Mouse (Mus musculus) heart, embryonic 10.5 days (tissue): Measurements from ENCODE around the gene Slc25a41. TPM values are rescaled to one million over a fixed set of nuclear protein-coding genes. Genes with fewer than 3 reads are reported as not detected.

ENCODE experiments used
- DNase-seq: peaks from one replicate; pipeline ENCODE4 v3.0.0-alpha.2; 2017; ENCODE audit warnings: low spot score
- H3K27ac ChIP-seq: fragments of 300-500 bp; sonication (generic); 2 replicates; pipeline ENCODE4 v1.5.1; 2016; ENCODE audit warnings: mild to moderate bottlenecking
- H3K27me3 ChIP-seq: fragments of 300-500 bp; sonication (generic); 2 replicates; pipeline ENCODE4 v1.6.1; 2016; ENCODE audit warnings: mild to moderate bottlenecking; ENCODE audit not compliant: poor library complexity, insufficient read depth, severe bottlenecking
- H3K36me3 ChIP-seq: fragments of 300-500 bp; sonication (generic); 2 replicates; pipeline ENCODE4 v1.6.1; 2016; ENCODE audit warnings: mild to moderate bottlenecking, moderate library complexity
- H3K4me1 ChIP-seq: fragments of 300-500 bp; sonication (generic); 2 replicates; pipeline ENCODE4 v1.6.1; 2016; ENCODE audit warnings: mild to moderate bottlenecking
- H3K4me3 ChIP-seq: fragments of 300-500 bp; sonication (generic); 2 replicates; pipeline ENCODE4 v1.5.1; 2016; ENCODE audit warnings: mild to moderate bottlenecking, moderate library complexity
- H3K9me3 ChIP-seq: fragments of 300-500 bp; sonication (generic); 2 replicates; pipeline ENCODE4 v1.6.1; 2016; ENCODE audit warnings: mild to moderate bottlenecking, moderate library complexity
- WGBS: fragments of 180-500 bp; shearing (Covaris S2); methylation state at CpG from one replicate; pipeline ENCODE4 v1.1.7; 2016; 5-methylcytosine and 5-hydroxymethylcytosine counted together
- polyA plus RNA-seq: library from polyadenylated mRNA; unstranded; fragments of >200 nt; fragmentation: Nextera tagmentation; extraction: Ambion mirVana; gene quantifications from 2 replicates; pipeline ENCODE4 v1.2.1, GENCODE M21; 2016

Gene Slc25a41
- polyA plus RNA-seq, 1 experiment from 2014 or later, result not detected

DNA sequence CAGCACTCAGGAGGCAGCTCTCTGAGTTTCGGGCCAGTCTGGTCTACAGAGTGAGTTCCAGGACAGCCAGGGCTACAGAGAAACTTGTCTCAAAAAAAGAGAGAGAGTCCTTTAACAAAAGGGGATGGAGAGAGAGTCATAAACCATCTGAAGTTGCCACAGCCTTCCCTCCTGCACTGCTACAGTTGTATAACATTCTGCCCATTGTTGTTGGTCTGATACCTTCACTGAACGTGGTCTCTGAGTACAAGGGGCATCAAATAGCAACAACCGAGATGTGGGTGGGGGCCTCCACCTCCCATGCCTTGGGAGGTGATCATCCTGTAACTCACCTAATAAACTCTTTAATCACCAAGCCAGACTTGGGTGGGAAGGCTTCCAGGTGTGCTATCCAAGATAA lies 55.8 kb downstream of the Slc25a41 start:
- H3K4me3 ChIP-seq, result no peak overlapping the region
- 78% methylated on average over 3 of the region's 3 CpGs for WGBS

DNA sequence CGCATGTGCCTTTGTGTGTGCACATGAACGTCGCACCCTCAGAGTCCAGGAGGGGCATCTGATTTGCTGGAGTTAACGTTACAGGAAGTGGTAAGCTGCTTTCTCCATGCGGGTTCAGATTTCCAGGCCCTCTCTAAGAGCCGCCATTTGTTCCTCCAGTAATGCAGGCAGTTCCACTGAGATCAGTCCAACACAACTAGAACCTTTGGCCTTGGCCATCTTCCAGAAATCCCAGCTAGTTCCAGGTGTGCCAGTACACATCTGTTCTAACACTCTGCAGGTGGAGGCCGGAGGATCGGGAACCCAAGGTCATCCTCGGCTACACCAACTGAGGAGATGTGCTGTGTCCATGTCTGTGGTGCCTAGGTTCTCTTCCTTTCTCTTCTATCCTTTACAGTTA lies 56.6 kb downstream of the Slc25a41 start:
- Histone ChIP-seq H3K9me3 (no peaks in the 10 kb centered on the region), H3K4me1 (no peaks in the 10 kb centered on the region), H3K36me3 (no peaks in the 10 kb centered on the region), H3K27ac (no peak overlapping the region), H3K27me3 (no peaks in the 10 kb centered on the region), H3K4me3 (no peak overlapping the region)
- DNase-seq, result peak; percentile 60
- 78% methylated on average over 9 of the region's 9 CpGs for WGBS

More for the DNA sequence above, 55.8 kb downstream of the Slc25a41 start:
- no peaks in the 10 kb centered on the region for H3K4me1 ChIP-seq
- H3K36me3 ChIP-seq, result no peaks in the 10 kb centered on the region
- DNase-seq, result peak; percentile 53
- no peaks in the 10 kb centered on the region for H3K27me3 ChIP-seq
- H3K27ac ChIP-seq, result no peak overlapping the region
- H3K9me3 ChIP-seq, result no peaks in the 10 kb centered on the region

Other genes with a start within 250 kb of the Slc25a41 start
- gene Rfx2, start 210.6 kb downstream of the Slc25a41 start, polyA plus RNA-seq, result 4.0 and 4.8 TPM in 2 replicates
- gene Acsbg2, start 167.2 kb downstream of the Slc25a41 start, polyA plus RNA-seq, result not detected in 2 replicates
- 0.33 and 0.40 TPM in 2 replicates for gene 1700061G19Rik, start 166.2 kb downstream of the Slc25a41 start, polyA plus RNA-seq
- gene Mllt1, start 106.2 kb downstream of the Slc25a41 start, polyA plus RNA-seq, result 42.3 and 46.0 TPM in 2 replicates
- not detected in 2 replicates for gene Acer1, start 59.5 kb downstream of the Slc25a41 start, polyA plus RNA-seq
- gene Clpp, start 51.3 kb downstream of the Slc25a41 start, polyA plus RNA-seq, result 144 and 165 TPM in 2 replicates
- gene Alkbh7, start 44.3 kb downstream of the Slc25a41 start, polyA plus RNA-seq, result 49.6 and 59.7 TPM in 2 replicates
- 0.53 TPM in 1 of 2 replicates, not detected in the other for gene Pspn, start 41.6 kb downstream of the Slc25a41 start, polyA plus RNA-seq
- gene Gtf2f1, start 30.4 kb downstream of the Slc25a41 start, polyA plus RNA-seq, result 39.4 and 56.0 TPM in 2 replicates
- gene Gm17949, start 30.2 kb downstream of the Slc25a41 start, polyA plus RNA-seq, result 0.12 and 0.36 TPM in 2 replicates
- 30.1 and 31.3 TPM in 2 replicates for gene Khsrp, start 10.1 kb downstream of the Slc25a41 start, polyA plus RNA-seq
- gene Crb3, start 17.5 kb upstream of the Slc25a41 start, polyA plus RNA-seq, result 0.65 and 3.6 TPM in 2 replicates
- 8.6 and 8.7 TPM in 2 replicates for gene Slc25a23, start 18.2 kb upstream of the Slc25a41 start, polyA plus RNA-seq
- gene Dennd1c, start 36.9 kb upstream of the Slc25a41 start, polyA plus RNA-seq, result 0.68 and 2.2 TPM in 2 replicates
- gene Tubb4a, start 46.1 kb upstream of the Slc25a41 start, polyA plus RNA-seq, result 9.1 and 14.7 TPM in 2 replicates
- 5.7 and 7.0 TPM in 2 replicates for gene Tnfsf9, start 63.7 kb upstream of the Slc25a41 start, polyA plus RNA-seq
- not detected in 2 replicates for gene Cd70, start 108.1 kb upstream of the Slc25a41 start, polyA plus RNA-seq
- 0.27 and 0.28 TPM in 2 replicates for gene Tnfsf14, start 152.5 kb upstream of the Slc25a41 start, polyA plus RNA-seq
- 0.46 and 5.3 TPM in 2 replicates for gene C3, start 186.5 kb upstream of the Slc25a41 start, polyA plus RNA-seq
- 25.2 and 28.6 TPM in 2 replicates for gene Gpr108, start 206.8 kb upstream of the Slc25a41 start, polyA plus RNA-seq
- 44.4 and 46.8 TPM in 2 replicates for gene Trip10, start 207.8 kb upstream of the Slc25a41 start, polyA plus RNA-seq
- 1.2 and 2.7 TPM in 2 replicates for gene Vav1, start 237.4 kb upstream of the Slc25a41 start, polyA plus RNA-seq